Mouse (Mus musculus): ENCODE measurements around the gene Prep.

Gene Prep

GRCm38 (mm10) chr10:45193330-45194310, 126.6 kb downstream of the Prep start:
- no peak for DNase-seq

- DNase-seq: no peak
Measured at GRCm38 (mm10) chr10:45194531-45194930, 127.5 kb downstream of the Prep start.

- DNase-seq: no peak
Measured at GRCm38 (mm10) chr10:45204582-45204981, 137.6 kb downstream of the Prep start.

- DNase-seq: no peak
Measured at GRCm38 (mm10) chr10:45210201-45210600, 143.2 kb downstream of the Prep start.

GRCm38 (mm10) chr10:45216676-45217075, 149.7 kb downstream of the Prep start:
- DNase-seq: no peak

All from kidney, postnatal 36 days (tissue).